Mouse (Mus musculus): ENCODE results near the gene Rab14.

- TF ChIP-seq CTCF (IDR thresholded peaks at IDR 0.05; ENCODE audit: control insufficient read depth, insufficient read depth, low read length), result no peak
- TF ChIP-seq POLR2A (IDR thresholded peaks at IDR 0.05; ENCODE audit: borderline replicate concordance, control insufficient read depth, low read depth, low read length), result no peak
These were observed 26.8 kb downstream of the Rab14 start for GRCm38 (mm10) chr2:35174100-35174499.
